Mouse (Mus musculus): Measurements from ENCODE around the gene Dop1b. TPM values are rescaled to one million over a fixed set of nuclear protein-coding genes. Genes with fewer than 3 reads are reported as not detected.
"Not testable (repeated sequence)": the region's sequence is repeated elsewhere in the genome, so short reads cannot be mapped to it uniquely, and the experiment has no call there.

Dop1b gene
- polyA plus RNA-seq, 1 experiment from 2014 or later: 21.7 TPM

DNA sequence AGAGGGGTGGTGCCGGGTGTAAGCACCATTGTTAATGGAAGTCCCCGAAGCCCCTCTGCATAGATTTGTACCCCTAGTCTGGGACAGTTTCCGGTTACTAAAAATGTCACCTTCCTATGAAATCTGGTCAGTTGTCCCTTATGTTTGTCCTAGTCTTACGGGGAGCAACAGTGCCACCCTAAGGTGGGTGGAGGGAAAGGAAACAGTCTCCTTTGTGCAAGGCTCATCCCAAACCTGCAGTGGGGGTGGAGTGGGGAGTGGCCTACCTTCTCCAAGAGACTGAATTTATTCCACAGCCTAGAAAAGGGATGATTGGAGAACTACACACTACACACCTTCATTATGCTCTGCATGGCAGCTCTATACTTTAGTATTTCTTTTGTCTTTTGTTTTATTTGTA is 55.3 kb downstream of the Dop1b start:
- H3K4me1 ChIP-seq: no peaks in the 10 kb centered on the region
- H3K27me3 ChIP-seq: no peaks in the 10 kb centered on the region
- H3K9ac ChIP-seq (replicated peaks): no peak overlapping the region
- no peak overlapping the region for H3K4me3 ChIP-seq
- ATAC-seq (ENCODE audit: low FRiP score, low read depth): no peak
- no peak overlapping the region for H3K27ac ChIP-seq (replicated peaks)
- WGBS: 58% methylated on average over 4 of the region's 4 CpGs
- H3K9me3 ChIP-seq: no peaks in the 10 kb centered on the region
- H3K36me3 ChIP-seq: peaks cover 53% of the 10 kb centered on the region
- H3K4me2 ChIP-seq (replicated peaks): no peak overlapping the region

DNA sequence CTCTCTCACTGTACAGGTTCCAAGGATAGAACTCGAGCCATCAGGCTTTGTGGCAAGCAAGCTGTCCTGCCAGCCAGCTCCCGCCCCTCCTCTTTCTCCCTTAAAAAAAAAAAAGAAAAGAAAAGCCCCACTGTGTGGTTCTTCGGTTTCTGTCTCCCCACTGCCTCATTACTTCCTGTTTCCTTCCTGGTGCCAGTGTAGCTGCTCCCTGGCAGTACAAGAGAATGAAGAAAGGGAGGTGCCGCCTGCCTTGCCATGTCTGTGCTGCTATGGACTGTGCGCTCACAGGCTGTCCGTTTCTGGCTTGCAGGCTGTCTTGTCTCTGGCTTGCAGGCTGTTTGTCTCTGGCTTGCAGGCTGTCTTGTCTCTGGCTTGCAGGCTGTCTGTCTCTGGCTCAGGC is 55.8 kb downstream of the Dop1b start:
- Histone ChIP-seq H3K4me2 (replicated peaks) (no peak overlapping the region), H3K27me3 (no peaks in the 10 kb centered on the region), H3K27ac (replicated peaks) (no peak overlapping the region), H3K4me1 (no peaks in the 10 kb centered on the region), H3K9ac (replicated peaks) (no peak overlapping the region), H3K36me3 (peaks cover 47% of the 10 kb centered on the region), H3K4me3 (no peak overlapping the region), H3K9me3 (no peaks in the 10 kb centered on the region)
- WGBS: 70% methylated on average over 6 of the region's 6 CpGs
- ATAC-seq (ENCODE audit: low FRiP score, low read depth): no peak

DNA sequence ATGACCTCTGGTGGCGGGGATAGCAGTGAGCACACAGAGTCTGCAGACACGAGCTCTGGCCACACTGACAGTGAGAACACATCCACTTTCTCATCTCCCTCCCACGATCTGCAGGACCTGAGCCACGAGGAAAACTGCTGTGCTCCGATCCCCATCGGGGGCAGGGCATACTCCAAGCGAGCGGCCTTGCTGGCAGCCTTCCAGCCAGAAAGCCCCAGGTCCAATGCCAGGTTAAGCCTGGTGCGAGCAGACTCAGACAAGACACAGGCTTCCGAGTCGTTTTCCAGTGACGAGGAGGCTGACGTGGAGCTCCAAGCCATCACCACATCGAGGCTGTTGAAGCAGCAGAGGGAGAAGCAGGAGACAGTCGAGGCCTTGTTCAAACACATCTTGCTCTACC is 57.9 kb downstream of the Dop1b start:
- WGBS: 81% methylated on average over 15 of the region's 15 CpGs
- H3K4me1 ChIP-seq: no peaks in the 10 kb centered on the region
- peaks cover 39% of the 10 kb centered on the region for H3K36me3 ChIP-seq
- no peak overlapping the region for H3K4me2 ChIP-seq (replicated peaks)
- no peak overlapping the region for H3K27ac ChIP-seq (replicated peaks)
- no peak overlapping the region for H3K4me3 ChIP-seq
- ATAC-seq (ENCODE audit: low FRiP score, low read depth): no peak
- H3K9me3 ChIP-seq: no peaks in the 10 kb centered on the region
- H3K9ac ChIP-seq (replicated peaks): no peak overlapping the region
- no peaks in the 10 kb centered on the region for H3K27me3 ChIP-seq

DNA sequence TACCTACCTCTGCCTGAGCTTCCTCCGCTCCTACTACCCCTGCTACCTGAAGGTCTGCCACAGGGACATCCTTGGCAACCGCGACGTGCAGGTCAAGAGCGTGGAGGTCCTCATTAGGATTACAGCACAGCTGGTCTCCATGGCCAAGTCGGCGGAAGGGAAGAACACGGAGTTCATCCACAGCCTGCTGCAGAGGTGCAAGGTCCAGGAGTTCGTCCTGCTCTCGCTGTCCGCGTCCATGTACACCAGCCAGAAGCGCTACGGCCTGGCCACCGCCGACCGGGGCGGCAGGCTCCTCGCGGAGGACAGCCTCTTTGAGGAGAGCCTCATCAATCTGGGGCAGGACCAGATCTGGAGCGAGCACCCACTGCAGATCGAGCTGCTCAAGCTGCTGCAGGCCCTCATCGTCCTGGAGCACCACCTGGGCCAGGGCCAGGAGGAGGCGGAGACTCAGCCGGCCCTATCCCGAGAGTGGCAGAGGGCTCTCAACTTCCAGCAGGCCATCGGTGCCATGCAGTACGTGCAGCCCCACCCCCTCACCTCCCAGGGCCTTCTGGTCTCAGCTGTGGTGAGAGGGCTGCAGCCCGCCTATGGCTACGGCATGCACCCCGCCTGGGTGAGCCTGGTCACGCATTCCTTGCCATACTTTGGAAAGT is 58.7 kb downstream of the Dop1b start:
- H3K27me3 ChIP-seq: no peaks in the 10 kb centered on the region
- 78% methylated on average over 32 of the region's 32 CpGs for WGBS
- peaks cover 38% of the 10 kb centered on the region for H3K36me3 ChIP-seq
- no peaks in the 10 kb centered on the region for H3K9me3 ChIP-seq
- no peak overlapping the region for H3K27ac ChIP-seq (replicated peaks)
- H3K4me1 ChIP-seq: no peaks in the 10 kb centered on the region
- H3K4me2 ChIP-seq (replicated peaks): no peak overlapping the region
- no peak overlapping the region for H3K4me3 ChIP-seq
- no peak for ATAC-seq (ENCODE audit: low FRiP score, low read depth)
- no peak overlapping the region for H3K9ac ChIP-seq (replicated peaks)

DNA sequence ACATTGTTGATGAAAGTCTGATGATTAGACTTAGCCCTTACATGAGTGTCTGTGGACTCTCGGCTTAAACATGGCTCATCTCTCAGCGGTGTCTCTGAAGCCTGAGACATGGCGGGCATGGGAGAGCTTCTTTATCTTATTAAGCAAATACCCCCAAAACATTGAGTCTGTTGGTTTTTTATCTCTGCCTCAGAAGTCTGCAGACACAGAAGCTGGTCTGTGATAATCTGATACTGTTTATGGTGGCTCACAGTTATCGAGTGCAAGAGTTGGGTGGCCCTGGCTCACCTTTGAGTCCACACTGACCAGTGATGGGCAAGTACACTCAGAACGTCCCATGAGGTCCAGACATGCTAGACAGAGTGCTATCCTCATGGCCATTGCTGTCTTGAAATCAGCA is 63.0 kb downstream of the Dop1b start:
- Histone ChIP-seq H3K4me1 (no peaks in the 10 kb centered on the region), H3K27me3 (no peaks in the 10 kb centered on the region), H3K9ac (replicated peaks) (no peak overlapping the region), H3K36me3 (peaks cover 35% of the 10 kb centered on the region), H3K9me3 (no peaks in the 10 kb centered on the region), H3K4me2 (replicated peaks) (no peak overlapping the region), H3K27ac (replicated peaks) (no peak overlapping the region), H3K4me3 (no peak overlapping the region)
- ATAC-seq (ENCODE audit: low FRiP score, low read depth): no peak
- WGBS: 88% methylated on average over 5 of the region's 5 CpGs

DNA sequence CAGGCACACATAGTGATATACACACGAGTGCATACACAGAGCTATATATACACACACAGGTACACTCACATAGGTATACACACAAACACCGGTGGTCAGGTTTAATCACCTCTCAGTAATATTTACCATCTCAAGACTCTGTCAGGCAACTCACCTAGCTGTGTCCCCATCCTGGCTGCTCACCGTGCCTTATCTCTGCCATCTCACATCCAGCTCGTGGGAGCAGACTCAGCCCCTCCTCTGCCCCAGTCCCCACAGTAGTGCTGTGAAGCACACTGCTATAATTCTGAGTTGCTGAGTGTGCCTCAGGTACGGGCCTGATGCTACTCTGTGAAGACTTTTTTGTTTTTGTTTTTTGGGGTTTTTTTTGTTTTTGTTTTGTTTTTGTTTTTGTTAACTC is 64.8 kb downstream of the Dop1b start:
- H3K27ac ChIP-seq (replicated peaks): no peak overlapping the region
- H3K9me3 ChIP-seq: no peaks in the 10 kb centered on the region
- ATAC-seq (ENCODE audit: low FRiP score, low read depth): no peak
- peaks cover 25% of the 10 kb centered on the region for H3K36me3 ChIP-seq
- no peak overlapping the region for H3K4me2 ChIP-seq (replicated peaks)
- H3K27me3 ChIP-seq: no peaks in the 10 kb centered on the region
- H3K4me3 ChIP-seq: no peak overlapping the region
- WGBS: 84% methylated on average over 5 of the region's 5 CpGs
- no peak overlapping the region for H3K9ac ChIP-seq (replicated peaks)
- no peaks in the 10 kb centered on the region for H3K4me1 ChIP-seq

DNA sequence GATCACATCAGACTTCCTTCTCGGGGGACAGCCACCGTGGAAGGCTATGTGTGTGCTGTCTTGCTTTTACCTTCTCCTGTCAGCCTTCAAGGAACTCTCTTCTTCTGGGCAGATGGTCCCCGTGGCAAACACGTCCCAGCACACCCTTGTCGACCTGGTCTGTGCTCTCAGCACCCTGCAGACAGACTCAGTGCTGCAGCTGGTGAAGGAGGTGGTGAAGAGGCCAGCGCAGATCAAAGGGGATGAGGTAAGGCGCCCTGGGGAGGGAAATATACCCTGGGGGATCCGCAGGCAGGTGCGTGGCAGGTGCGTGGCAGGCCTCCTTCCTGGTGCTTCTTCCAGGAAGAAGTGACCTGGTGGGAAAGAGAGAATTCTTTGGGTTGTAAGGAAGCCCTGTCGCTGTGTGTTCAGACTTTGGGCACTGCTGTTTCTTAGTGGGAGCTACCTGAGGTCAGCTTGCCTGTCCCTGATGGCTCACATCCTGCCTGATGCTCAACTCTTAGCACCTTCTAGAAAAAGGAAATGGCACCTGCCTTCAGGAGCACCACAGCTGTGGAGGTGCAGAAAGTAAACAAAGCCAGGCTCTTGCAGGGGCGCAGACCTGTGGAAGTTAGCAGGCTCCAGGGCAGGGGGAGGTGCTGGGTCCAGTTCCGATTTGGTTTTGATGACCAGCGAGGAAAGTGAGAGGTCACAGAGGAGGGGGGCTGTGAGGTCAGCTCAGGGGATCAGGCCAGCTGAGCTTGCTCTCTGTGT is 65.7 kb downstream of the Dop1b start:
- H3K9me3 ChIP-seq: no peaks in the 10 kb centered on the region
- H3K4me3 ChIP-seq: no peak overlapping the region
- H3K27ac ChIP-seq (replicated peaks): no peak overlapping the region

DNA sequence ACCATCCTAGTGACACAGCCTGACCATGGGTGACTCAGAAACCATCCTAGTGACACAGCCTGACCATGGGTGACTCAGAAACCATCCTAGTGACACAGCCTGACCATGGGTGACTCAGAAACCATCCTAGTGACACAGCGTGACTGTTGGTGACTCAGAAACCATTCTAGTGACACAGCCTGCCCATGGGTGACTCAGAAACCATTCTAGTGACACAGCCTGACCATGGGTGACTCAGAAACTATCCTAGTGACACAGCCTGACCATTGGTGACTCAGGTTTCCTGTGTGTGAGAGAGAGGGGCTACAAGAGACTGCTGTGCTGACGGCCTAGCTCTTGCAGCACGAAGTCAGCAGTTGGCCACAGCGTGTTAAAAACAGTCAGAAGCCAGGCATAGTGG is 66.7 kb downstream of the Dop1b start:
- H3K4me1 ChIP-seq; H3K4me3 ChIP-seq; H3K27ac ChIP-seq (replicated peaks); H3K9me3 ChIP-seq; H3K4me2 ChIP-seq (replicated peaks); ATAC-seq (ENCODE audit: low FRiP score, low read depth); H3K27me3 ChIP-seq; H3K9ac ChIP-seq (replicated peaks): not testable (repeated sequence)
- 84% methylated on average over 4 of the region's 4 CpGs for WGBS
- peaks cover 27% of the 10 kb centered on the region for H3K36me3 ChIP-seq

More for the DNA sequence above, 65.7 kb downstream of the Dop1b start:
- Histone ChIP-seq H3K27me3 (no peaks in the 10 kb centered on the region), H3K36me3 (peaks cover 25% of the 10 kb centered on the region), H3K4me2 (replicated peaks) (no peak overlapping the region), H3K9ac (replicated peaks) (no peak overlapping the region), H3K4me1 (no peaks in the 10 kb centered on the region)
- 68% methylated on average over 14 of the region's 14 CpGs for WGBS
- no peak for ATAC-seq (ENCODE audit: low FRiP score, low read depth)

DNA sequence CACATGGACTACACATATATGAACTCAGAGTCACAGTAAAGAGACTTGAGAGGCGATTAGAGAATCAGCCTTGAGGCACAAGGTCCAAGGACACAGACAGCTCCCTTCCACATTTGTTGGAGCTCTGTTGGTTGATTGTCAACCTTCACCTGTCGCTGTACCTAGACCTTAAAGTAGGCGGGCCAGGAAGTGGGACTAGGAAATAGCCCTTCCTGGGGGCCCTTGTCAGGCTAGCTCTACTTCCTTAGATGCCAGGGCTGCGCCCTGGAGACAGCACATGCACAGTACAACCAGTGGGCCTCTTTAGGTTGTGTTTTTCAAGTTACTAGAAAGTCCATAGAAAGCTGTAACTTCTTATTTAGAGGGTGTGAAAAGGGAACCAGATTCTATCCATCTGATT is 67.8 kb downstream of the Dop1b start:
- Histone ChIP-seq H3K9ac (replicated peaks) (no peak overlapping the region), H3K36me3 (peaks cover 30% of the 10 kb centered on the region), H3K27me3 (no peaks in the 10 kb centered on the region), H3K4me1 (no peaks in the 10 kb centered on the region), H3K4me2 (replicated peaks) (no peak overlapping the region), H3K4me3 (no peak overlapping the region), H3K9me3 (no peaks in the 10 kb centered on the region; the same call in 1 of the 2 replicates), H3K27ac (replicated peaks) (no peak overlapping the region)
- ATAC-seq (ENCODE audit: low FRiP score, low read depth): no peak
- WGBS: 83% methylated on average over 4 of the region's 4 CpGs

DNA sequence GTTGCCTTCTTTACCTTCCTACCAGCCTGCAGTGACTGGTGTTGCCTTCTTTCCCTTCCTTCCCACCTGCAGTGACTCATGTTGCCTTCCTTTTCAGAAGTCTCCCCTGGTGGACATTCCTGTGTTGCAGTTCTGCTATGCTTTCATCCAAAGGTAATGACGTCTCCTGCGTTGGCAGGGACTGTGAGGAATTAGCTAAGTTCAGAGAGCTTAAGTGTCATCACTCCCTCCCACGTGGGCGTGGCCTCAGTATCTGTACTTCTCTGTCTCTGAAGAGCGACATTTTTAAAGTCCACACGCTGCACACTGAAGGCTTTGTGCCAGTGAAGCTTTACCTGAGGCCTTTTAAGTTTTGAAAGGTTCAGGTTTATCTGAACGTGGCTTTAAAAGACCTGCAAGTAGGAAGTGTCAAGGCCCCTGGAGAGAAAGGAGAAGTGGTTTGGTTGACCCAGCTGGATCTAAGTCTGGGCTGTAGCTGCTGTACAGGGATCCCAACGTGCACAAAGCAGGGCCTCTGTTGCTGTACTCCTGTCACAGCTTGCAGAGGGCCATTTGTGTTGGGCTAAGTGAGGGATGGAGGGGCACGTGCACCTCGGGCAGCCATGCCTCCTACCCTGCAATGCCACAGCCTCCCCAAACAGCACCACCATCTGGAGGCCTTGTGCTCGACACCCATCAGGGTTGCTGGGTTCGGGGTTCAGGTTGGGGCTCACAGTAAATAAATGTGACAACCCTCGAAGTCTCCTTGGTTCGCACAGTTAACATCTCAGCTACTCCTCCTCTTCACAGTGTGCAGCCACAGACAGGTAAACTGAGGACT is 69.2 kb downstream of the Dop1b start:
- H3K4me3 ChIP-seq: no peak overlapping the region
- no peak overlapping the region for H3K27ac ChIP-seq (replicated peaks)
- no peaks in the 10 kb centered on the region for H3K4me1 ChIP-seq
- H3K36me3 ChIP-seq: peaks cover 26% of the 10 kb centered on the region
- H3K4me2 ChIP-seq (replicated peaks): no peak overlapping the region
- H3K27me3 ChIP-seq: no peaks in the 10 kb centered on the region
- ATAC-seq (ENCODE audit: low FRiP score, low read depth): no peak
- H3K9me3 ChIP-seq: no peaks in the 10 kb centered on the region; the same call in 1 of the 2 replicates
- 64% methylated on average over 14 of the region's 14 CpGs for WGBS
- no peak overlapping the region for H3K9ac ChIP-seq (replicated peaks)

DNA sequence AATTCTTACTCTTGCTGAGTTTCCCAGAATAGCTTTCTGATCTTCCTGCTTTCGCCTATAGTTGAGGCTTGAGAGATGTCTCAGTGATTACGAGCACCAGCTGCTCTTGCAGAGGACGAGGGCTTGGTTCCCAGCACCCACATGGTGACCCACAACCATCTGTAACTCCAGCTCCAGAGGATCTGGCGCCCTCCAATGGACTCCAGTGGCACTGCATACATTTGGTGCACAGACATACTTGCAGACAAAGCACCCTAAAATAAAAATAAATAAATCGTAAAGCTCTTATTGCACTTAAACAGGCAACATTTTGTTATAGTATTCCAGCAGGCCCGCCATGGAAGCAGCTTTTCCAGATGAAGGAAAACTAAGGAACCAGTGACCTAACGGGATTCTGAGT is 72.5 kb downstream of the Dop1b start:
- no peak overlapping the region for H3K27ac ChIP-seq (replicated peaks)
- H3K4me3 ChIP-seq: no peak overlapping the region
- no peak overlapping the region for H3K9ac ChIP-seq (replicated peaks)
- no peaks in the 10 kb centered on the region; the same call in 1 of the 2 replicates for H3K9me3 ChIP-seq
- H3K4me1 ChIP-seq: no peaks in the 10 kb centered on the region
- 92% methylated on average over 7 of the region's 7 CpGs for WGBS
- no peak overlapping the region for H3K4me2 ChIP-seq (replicated peaks)
- H3K27me3 ChIP-seq: no peaks in the 10 kb centered on the region
- no peak for ATAC-seq (ENCODE audit: low FRiP score, low read depth)
- H3K36me3 ChIP-seq: peaks cover 17% of the 10 kb centered on the region

DNA sequence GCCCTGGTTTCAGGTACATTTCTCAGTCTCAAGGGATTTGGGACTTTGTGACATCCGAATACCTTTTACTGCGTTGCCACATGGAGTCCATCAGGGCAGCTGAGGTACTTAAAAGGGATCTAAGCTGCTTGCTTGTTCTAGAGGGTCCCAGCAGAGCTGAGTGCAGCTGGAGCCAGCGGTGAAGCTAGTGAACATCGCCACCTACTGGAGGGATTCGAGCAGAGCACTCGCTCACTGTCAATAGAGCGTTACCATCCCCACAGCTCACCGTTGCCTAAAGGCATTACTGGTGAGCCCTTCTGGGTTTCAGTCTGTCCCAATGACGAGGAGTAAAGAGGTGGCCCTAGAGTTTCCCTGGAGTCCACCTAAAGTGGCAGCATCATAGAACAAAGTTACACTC is 74.1 kb downstream of the Dop1b start:
- peak; percentile 88 for ATAC-seq (ENCODE audit: low FRiP score, low read depth)
- H3K27ac ChIP-seq (replicated peaks): no peak overlapping the region

More for the DNA sequence above, 74.1 kb downstream of the Dop1b start:
- H3K4me1 ChIP-seq: 0 out of 2 replicates have a peak, but pooled peaks cover 6% of the 10 kb centered on the region
- peaks cover 13% of the 10 kb centered on the region for H3K36me3 ChIP-seq
- WGBS: 5% methylated on average over 9 of the region's 9 CpGs
- H3K9ac ChIP-seq (replicated peaks): no peak overlapping the region
- no peaks in the 10 kb centered on the region; the same call in 1 of the 2 replicates for H3K9me3 ChIP-seq
- H3K4me3 ChIP-seq: no peak overlapping the region
- H3K27me3 ChIP-seq: no peaks in the 10 kb centered on the region
- no peak overlapping the region for H3K4me2 ChIP-seq (replicated peaks)
